Mouse (Mus musculus): Measurements from ENCODE around the gene Rasgef1b. TPM values are rescaled to one million over a fixed set of nuclear protein-coding genes. Genes with fewer than 3 reads are reported as not detected.
A peak's percentile ranks its signal among the peaks of the same experiment; 100 is the strongest.

Gene Rasgef1b
- polyA plus RNA-seq, 1 experiment from 2014 or later = 75.6 TPM

GRCm38 (mm10) chr5:99381639-99382038 is 347.2 kb downstream of the Rasgef1b start:
- no peak for ATAC-seq (ENCODE audit: low FRiP score, low TSS enrichment)
- Histone ChIP-seq H3K4me1 (ENCODE audit: control insufficient read depth, insufficient read depth, low read length) (peaks cover 25% of the 10 kb centered on the region), H3K27ac (replicated peaks; ENCODE audit: low read depth, low read length) (no peak overlapping the region), H3K4me2 (ENCODE audit: low read length) (no peak overlapping the region), H3K9ac (replicated peaks; ENCODE audit: low read length) (no peak overlapping the region), H3K9me3 (ENCODE audit: control insufficient read depth, low read length) (no peaks in the 10 kb centered on the region), H3K36me3 (ENCODE audit: control insufficient read depth, insufficient read depth, low read length) (no peaks in the 10 kb centered on the region), H3K4me3 (replicated peaks; ENCODE audit: low read depth, low read length) (no peak overlapping the region), H3K27me3 (ENCODE audit: control insufficient read depth, insufficient read depth, low read length) (peaks cover 27% of the 10 kb centered on the region)
- WGBS = 92% methylated on average over 2 of the region's 2 CpGs
- DNase-seq = no peak

GRCm38 (mm10) chr5:99380882-99381281 is 348.0 kb downstream of the Rasgef1b start:
- Histone ChIP-seq H3K27ac (replicated peaks; ENCODE audit: low read depth, low read length) (no peak overlapping the region), H3K4me2 (ENCODE audit: low read length) (no peak overlapping the region), H3K27me3 (ENCODE audit: control insufficient read depth, insufficient read depth, low read length) (peaks cover 23% of the 10 kb centered on the region), H3K9me3 (ENCODE audit: control insufficient read depth, low read length) (no peaks in the 10 kb centered on the region), H3K4me3 (replicated peaks; ENCODE audit: low read depth, low read length) (no peak overlapping the region), H3K36me3 (ENCODE audit: control insufficient read depth, insufficient read depth, low read length) (no peaks in the 10 kb centered on the region), H3K9ac (replicated peaks; ENCODE audit: low read length) (no peak overlapping the region), H3K4me1 (ENCODE audit: control insufficient read depth, insufficient read depth, low read length) (peaks cover 19% of the 10 kb centered on the region)
- no peak for DNase-seq
- ATAC-seq (ENCODE audit: low FRiP score, low TSS enrichment) = no peak
- WGBS = 94% methylated on average over 9 of the region's 9 CpGs

DNA sequence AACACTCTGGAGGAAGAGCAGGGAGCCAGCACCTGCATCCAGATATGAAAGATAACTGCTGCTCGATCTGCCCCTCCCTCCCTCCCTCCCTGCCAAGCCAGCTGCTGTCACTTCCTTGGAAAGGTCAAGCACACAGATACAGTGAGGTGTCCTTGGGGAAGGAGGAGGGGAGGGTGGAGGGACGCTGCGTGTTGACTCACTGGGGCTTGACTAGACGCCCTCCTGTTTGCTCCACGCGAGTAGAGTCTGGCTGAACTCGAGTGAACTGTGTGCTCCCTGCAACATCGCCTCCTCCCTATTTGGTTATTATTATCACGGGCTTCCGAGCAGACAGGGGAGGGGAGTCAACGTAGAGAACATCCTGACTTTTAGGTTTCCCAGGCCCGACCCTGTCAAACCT is 348.7 kb downstream of the Rasgef1b start:
- no peak overlapping the region for H3K9ac ChIP-seq (replicated peaks; ENCODE audit: low read length)
- no peaks in the 10 kb centered on the region for H3K36me3 ChIP-seq (ENCODE audit: control insufficient read depth, insufficient read depth, low read length)
- WGBS = 58% methylated on average over 12 of the region's 12 CpGs
- no peak for ATAC-seq (ENCODE audit: low FRiP score, low TSS enrichment)
- H3K4me3 ChIP-seq (replicated peaks; ENCODE audit: low read depth, low read length) = no peak overlapping the region
- DNase-seq = no peak
- H3K4me1 ChIP-seq (ENCODE audit: control insufficient read depth, insufficient read depth, low read length) = peaks cover 19% of the 10 kb centered on the region
- H3K27me3 ChIP-seq (ENCODE audit: control insufficient read depth, insufficient read depth, low read length) = peaks cover 25% of the 10 kb centered on the region
- H3K9me3 ChIP-seq (ENCODE audit: control insufficient read depth, low read length) = no peaks in the 10 kb centered on the region
- no peak overlapping the region for H3K4me2 ChIP-seq (ENCODE audit: low read length)
- no peak overlapping the region for H3K27ac ChIP-seq (replicated peaks; ENCODE audit: low read depth, low read length)

- DNase-seq (peak; percentile 71), ATAC-seq (ENCODE audit: low FRiP score, low TSS enrichment) (no peak)
- Histone ChIP-seq H3K27ac (replicated peaks; ENCODE audit: low read depth, low read length) (peak overlapping the region; percentile 41), H3K4me1 (ENCODE audit: control insufficient read depth, insufficient read depth, low read length) (peaks cover 19% of the 10 kb centered on the region), H3K4me2 (ENCODE audit: low read length) (no peak overlapping the region), H3K9me3 (ENCODE audit: control insufficient read depth, low read length) (no peaks in the 10 kb centered on the region), H3K9ac (replicated peaks; ENCODE audit: low read length) (no peak overlapping the region), H3K4me3 (replicated peaks; ENCODE audit: low read depth, low read length) (no peak overlapping the region), H3K36me3 (ENCODE audit: control insufficient read depth, insufficient read depth, low read length) (no peaks in the 10 kb centered on the region), H3K27me3 (ENCODE audit: control insufficient read depth, insufficient read depth, low read length) (peaks cover 15% of the 10 kb centered on the region)
- 78% methylated on average over 11 of the region's 11 CpGs for WGBS
Observed at GRCm38 (mm10) chr5:99378437-99379226, 350.2 kb downstream of the Rasgef1b start.

DNA sequence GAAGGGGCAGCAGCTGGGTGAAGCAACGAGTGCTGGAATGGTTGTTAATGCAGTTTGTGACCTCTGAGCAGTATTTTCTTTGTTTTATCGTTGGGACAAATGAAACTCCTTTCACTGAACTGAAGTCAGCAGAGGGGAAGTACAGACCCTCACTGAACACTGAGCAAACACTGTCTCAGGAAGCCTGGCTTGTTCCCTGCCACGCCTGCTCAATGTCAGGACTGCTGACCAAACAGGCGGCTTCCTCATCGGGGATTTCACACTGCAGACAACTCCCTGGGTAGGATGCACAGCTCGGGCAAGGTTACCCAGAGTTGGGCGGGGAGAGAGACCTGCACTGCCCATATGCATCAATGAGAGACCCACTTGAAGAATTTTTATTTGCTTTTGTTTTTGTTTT is 353.1 kb downstream of the Rasgef1b start:
- WGBS = 83% methylated on average over 7 of the region's 7 CpGs
- no peak overlapping the region for H3K4me3 ChIP-seq (replicated peaks; ENCODE audit: low read depth, low read length)
- no peak overlapping the region for H3K9ac ChIP-seq (replicated peaks; ENCODE audit: low read length)
- ATAC-seq (ENCODE audit: low FRiP score, low TSS enrichment) (no peak), DNase-seq (no peak)
- peaks cover 6% of the 10 kb centered on the region; the same call in 1 of the 2 replicates for H3K27me3 ChIP-seq (ENCODE audit: control insufficient read depth, insufficient read depth, low read length)
- no peak overlapping the region for H3K4me2 ChIP-seq (ENCODE audit: low read length)
- no peak overlapping the region for H3K27ac ChIP-seq (replicated peaks; ENCODE audit: low read depth, low read length)
- peaks cover 19% of the 10 kb centered on the region for H3K4me1 ChIP-seq (ENCODE audit: control insufficient read depth, insufficient read depth, low read length)
- H3K36me3 ChIP-seq (ENCODE audit: control insufficient read depth, insufficient read depth, low read length) = no peaks in the 10 kb centered on the region
- no peaks in the 10 kb centered on the region for H3K9me3 ChIP-seq (ENCODE audit: control insufficient read depth, low read length)

GRCm38 (mm10) chr5:99374460-99374859 is 354.4 kb downstream of the Rasgef1b start:
- 92% methylated on average over 6 of the region's 6 CpGs for WGBS
- Histone ChIP-seq H3K9ac (replicated peaks; ENCODE audit: low read length) (no peak overlapping the region), H3K4me2 (ENCODE audit: low read length) (no peak overlapping the region), H3K4me3 (replicated peaks; ENCODE audit: low read depth, low read length) (no peak overlapping the region), H3K27me3 (ENCODE audit: control insufficient read depth, insufficient read depth, low read length) (peaks cover 6% of the 10 kb centered on the region; the same call in 1 of the 2 replicates), H3K36me3 (ENCODE audit: control insufficient read depth, insufficient read depth, low read length) (no peaks in the 10 kb centered on the region), H3K4me1 (ENCODE audit: control insufficient read depth, insufficient read depth, low read length) (peaks cover 13% of the 10 kb centered on the region), H3K9me3 (ENCODE audit: control insufficient read depth, low read length) (no peaks in the 10 kb centered on the region), H3K27ac (replicated peaks; ENCODE audit: low read depth, low read length) (no peak overlapping the region)
- DNase-seq (no peak), ATAC-seq (ENCODE audit: low FRiP score, low TSS enrichment) (no peak)

DNA sequence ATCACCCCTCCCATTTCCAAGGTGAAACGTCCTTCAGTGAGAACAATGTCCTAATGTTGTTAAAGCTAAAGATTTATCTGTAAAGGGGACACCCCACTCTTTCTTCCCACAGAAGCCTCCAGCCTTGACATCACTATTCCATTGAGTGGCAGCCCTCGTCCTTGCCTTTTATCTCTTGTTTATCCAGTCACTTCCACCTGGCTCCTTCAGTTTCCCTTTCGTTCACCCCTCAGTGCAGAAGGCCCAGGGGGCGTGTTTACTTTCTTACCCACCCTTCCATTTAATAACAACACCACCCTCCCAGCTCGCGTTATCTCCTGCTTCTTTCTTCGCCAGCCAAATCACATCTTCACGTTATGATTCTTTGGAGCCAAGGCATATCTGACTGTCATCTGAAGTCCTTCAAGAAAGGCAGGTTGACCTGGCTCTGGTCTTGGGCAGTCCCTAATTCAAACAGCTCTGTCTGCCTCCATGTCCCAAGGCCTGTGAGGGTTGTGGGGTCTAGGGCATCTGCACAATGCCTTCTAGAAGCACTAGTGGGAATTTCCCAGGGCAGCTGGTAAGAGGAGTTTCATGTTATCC is 355.2 kb downstream of the Rasgef1b start:
- Histone ChIP-seq H3K27me3 (ENCODE audit: control insufficient read depth, insufficient read depth, low read length) (peaks cover 6% of the 10 kb centered on the region; the same call in 1 of the 2 replicates), H3K27ac (replicated peaks; ENCODE audit: low read depth, low read length) (no peak overlapping the region), H3K9me3 (ENCODE audit: control insufficient read depth, low read length) (no peaks in the 10 kb centered on the region), H3K4me2 (ENCODE audit: low read length) (no peak overlapping the region), H3K9ac (replicated peaks; ENCODE audit: low read length) (no peak overlapping the region), H3K4me3 (replicated peaks; ENCODE audit: low read depth, low read length) (no peak overlapping the region), H3K4me1 (ENCODE audit: control insufficient read depth, insufficient read depth, low read length) (peaks cover 5% of the 10 kb centered on the region), H3K36me3 (ENCODE audit: control insufficient read depth, insufficient read depth, low read length) (no peaks in the 10 kb centered on the region)
- WGBS = 87% methylated on average over 8 of the region's 8 CpGs
- DNase-seq = no peak
- ATAC-seq (ENCODE audit: low FRiP score, low TSS enrichment) = no peak

DNA sequence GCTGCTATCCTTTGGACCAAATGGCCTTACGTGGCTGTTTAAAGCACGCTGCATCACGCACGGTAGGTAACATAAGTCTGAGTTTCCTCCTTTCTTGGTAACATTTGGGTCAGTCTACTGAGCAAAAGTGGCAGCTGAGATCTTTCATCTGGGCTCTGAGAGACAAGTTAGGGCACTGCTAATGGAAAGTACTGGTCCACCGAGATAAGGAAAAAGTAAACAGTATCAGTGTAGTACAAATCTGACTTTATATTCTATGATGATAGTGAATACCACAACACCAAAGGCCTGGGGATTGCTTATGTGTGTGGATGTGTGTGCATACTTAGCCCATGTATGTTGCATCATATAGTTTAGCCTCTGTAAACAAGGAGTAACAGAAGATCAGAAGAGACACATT is 358.2 kb downstream of the Rasgef1b start:
- H3K9me3 ChIP-seq (ENCODE audit: control insufficient read depth, low read length) = no peaks in the 10 kb centered on the region
- DNase-seq (no peak), ATAC-seq (ENCODE audit: low FRiP score, low TSS enrichment) (no peak)
- H3K4me1 ChIP-seq (ENCODE audit: control insufficient read depth, insufficient read depth, low read length) = no peaks in the 10 kb centered on the region
- H3K4me3 ChIP-seq (replicated peaks; ENCODE audit: low read depth, low read length) = no peak overlapping the region
- H3K4me2 ChIP-seq (ENCODE audit: low read length) = no peak overlapping the region
- 91% methylated on average over 5 of the region's 5 CpGs for WGBS
- H3K27me3 ChIP-seq (ENCODE audit: control insufficient read depth, insufficient read depth, low read length) = no peaks in the 10 kb centered on the region
- no peaks in the 10 kb centered on the region for H3K36me3 ChIP-seq (ENCODE audit: control insufficient read depth, insufficient read depth, low read length)
- no peak overlapping the region for H3K27ac ChIP-seq (replicated peaks; ENCODE audit: low read depth, low read length)
- H3K9ac ChIP-seq (replicated peaks; ENCODE audit: low read length) = no peak overlapping the region

- Histone ChIP-seq H3K4me1 (ENCODE audit: control insufficient read depth, insufficient read depth, low read length) (no peaks in the 10 kb centered on the region), H3K27ac (replicated peaks; ENCODE audit: low read depth, low read length) (no peak overlapping the region), H3K36me3 (ENCODE audit: control insufficient read depth, insufficient read depth, low read length) (no peaks in the 10 kb centered on the region), H3K4me2 (ENCODE audit: low read length) (no peak overlapping the region), H3K27me3 (ENCODE audit: control insufficient read depth, insufficient read depth, low read length) (no peaks in the 10 kb centered on the region), H3K4me3 (replicated peaks; ENCODE audit: low read depth, low read length) (no peak overlapping the region), H3K9me3 (ENCODE audit: control insufficient read depth, low read length) (no peaks in the 10 kb centered on the region), H3K9ac (replicated peaks; ENCODE audit: low read length) (no peak overlapping the region)
- WGBS = 89% methylated on average over 6 of the region's 6 CpGs
- ATAC-seq (ENCODE audit: low FRiP score, low TSS enrichment) (no peak), DNase-seq (no peak)
Observed at GRCm38 (mm10) chr5:99369256-99369655, 359.6 kb downstream of the Rasgef1b start.

Measured in midbrain, embryonic 14.5 days (tissue).